Mouse (Mus musculus): Measurements from ENCODE around the gene Thpo. TPM values are rescaled to one million over a fixed set of nuclear protein-coding genes. Genes with fewer than 3 reads are reported as not detected.
A peak's percentile ranks its signal among the peaks of the same experiment; 100 is the strongest.

Thpo gene
- polyA plus RNA-seq, 1 experiment from 2014 or later = 0.54 TPM

- peak overlapping the region; percentile 83 for H3K9ac ChIP-seq (ENCODE audit: low read depth, low read length)
- H3K27ac ChIP-seq (replicated peaks; ENCODE audit: low read depth, low read length) = peak overlapping the region; percentile 83
- ATAC-seq (ENCODE audit: low read depth) (peak; percentile 42), DNase-seq (ENCODE audit: low spot score) (peak; percentile 54)
- peaks cover 6% of the 10 kb centered on the region; the same call in 1 of the 2 replicates for H3K36me3 ChIP-seq (ENCODE audit: control insufficient read depth, insufficient read depth, low read length)
- peaks cover 26% of the 10 kb centered on the region for H3K27me3 ChIP-seq (replicated peaks; ENCODE audit: control insufficient read depth, insufficient read depth, low read length)
- H3K9me3 ChIP-seq (ENCODE audit: control insufficient read depth, low read length) = no peaks in the 10 kb centered on the region
- peak overlapping the region; percentile 98 for H3K4me2 ChIP-seq (ENCODE audit: low read depth, low read length)
- peaks cover 7% of the 10 kb centered on the region; the same call in 1 of the 2 replicates for H3K4me1 ChIP-seq (ENCODE audit: control insufficient read depth, insufficient read depth, low read length)
- WGBS = under 1% methylated on average over 21 of the region's 30 CpGs
- peak overlapping the region; percentile 74 for H3K4me3 ChIP-seq (ENCODE audit: low read depth, low read length)
Observed at GRCm38 (mm10) chr16:20732251-20732924, 1.9 kb downstream of the Thpo start.

GRCm38 (mm10) chr16:20731688-20732087, 2.6 kb downstream of the Thpo start:
- Histone ChIP-seq H3K4me1 (ENCODE audit: control insufficient read depth, insufficient read depth, low read length) (peaks cover 7% of the 10 kb centered on the region; the same call in 1 of the 2 replicates), H3K27ac (replicated peaks; ENCODE audit: low read depth, low read length) (peak overlapping the region; percentile 83; the same call in 1 of the 2 replicates), H3K27me3 (replicated peaks; ENCODE audit: control insufficient read depth, insufficient read depth, low read length) (peaks cover 26% of the 10 kb centered on the region), H3K4me2 (ENCODE audit: low read depth, low read length) (peak overlapping the region; percentile 98; the same call in 1 of the 2 replicates), H3K4me3 (ENCODE audit: low read depth, low read length) (no peak overlapping the region), H3K9me3 (ENCODE audit: control insufficient read depth, low read length) (no peaks in the 10 kb centered on the region), H3K36me3 (ENCODE audit: control insufficient read depth, insufficient read depth, low read length) (no peaks in the 10 kb centered on the region), H3K9ac (ENCODE audit: low read depth, low read length) (no peak overlapping the region)
- ATAC-seq (ENCODE audit: low read depth) (no peak), DNase-seq (ENCODE audit: low spot score) (no peak)
- 67% methylated on average over 5 of the region's 5 CpGs for WGBS

- Histone ChIP-seq H3K36me3 (ENCODE audit: control insufficient read depth, insufficient read depth, low read length) (no peaks in the 10 kb centered on the region), H3K4me2 (ENCODE audit: low read depth, low read length) (no peak overlapping the region), H3K9ac (ENCODE audit: low read depth, low read length) (no peak overlapping the region), H3K9me3 (ENCODE audit: control insufficient read depth, low read length) (no peaks in the 10 kb centered on the region), H3K4me3 (ENCODE audit: low read depth, low read length) (no peak overlapping the region), H3K27ac (replicated peaks; ENCODE audit: low read depth, low read length) (no peak overlapping the region), H3K27me3 (replicated peaks; ENCODE audit: control insufficient read depth, insufficient read depth, low read length) (peaks cover 21% of the 10 kb centered on the region), H3K4me1 (ENCODE audit: control insufficient read depth, insufficient read depth, low read length) (peaks cover 7% of the 10 kb centered on the region; the same call in 1 of the 2 replicates)
- DNase-seq (ENCODE audit: low spot score) = no peak
- no peak for ATAC-seq (ENCODE audit: low read depth)
- WGBS = 30% methylated on average over 5 of the region's 5 CpGs
Observed at GRCm38 (mm10) chr16:20730293-20730711, 4.0 kb downstream of the Thpo start.

DNA sequence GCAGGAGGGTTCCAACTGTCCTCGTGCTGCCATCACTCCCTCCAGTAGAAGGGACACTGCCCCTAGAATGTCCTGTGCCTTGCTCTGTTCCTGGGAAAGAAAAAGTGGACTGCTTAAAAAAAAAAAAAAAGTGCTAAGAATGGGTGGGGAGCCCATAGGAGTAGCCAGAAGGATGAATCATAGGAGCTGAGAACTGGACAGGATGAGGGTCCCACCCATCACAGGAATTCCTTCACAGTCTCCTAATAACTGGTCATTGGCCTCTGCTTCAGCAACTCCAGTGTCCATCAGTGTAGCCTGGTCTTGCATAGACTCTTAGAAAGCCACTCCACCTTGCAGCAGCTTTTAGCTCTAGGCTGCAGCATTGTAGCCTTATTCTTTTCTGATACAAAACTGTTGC, 7.9 kb downstream of the Thpo start:
- H3K9me3 ChIP-seq (ENCODE audit: control insufficient read depth, low read length) = no peaks in the 10 kb centered on the region
- H3K27me3 ChIP-seq (replicated peaks; ENCODE audit: control insufficient read depth, insufficient read depth, low read length) = no peaks in the 10 kb centered on the region
- DNase-seq (ENCODE audit: low spot score) (no peak), ATAC-seq (ENCODE audit: low read depth) (no peak)
- H3K27ac ChIP-seq (replicated peaks; ENCODE audit: low read depth, low read length) = no peak overlapping the region
- H3K4me3 ChIP-seq (ENCODE audit: low read depth, low read length) = no peak overlapping the region
- H3K4me2 ChIP-seq (ENCODE audit: low read depth, low read length) = no peak overlapping the region
- H3K36me3 ChIP-seq (ENCODE audit: control insufficient read depth, insufficient read depth, low read length) = peaks cover 9% of the 10 kb centered on the region; the same call in 1 of the 2 replicates
- H3K9ac ChIP-seq (ENCODE audit: low read depth, low read length) = no peak overlapping the region
- 76% methylated on average over 1 of the region's 1 CpGs for WGBS
- no peaks in the 10 kb centered on the region for H3K4me1 ChIP-seq (ENCODE audit: control insufficient read depth, insufficient read depth, low read length)

DNA sequence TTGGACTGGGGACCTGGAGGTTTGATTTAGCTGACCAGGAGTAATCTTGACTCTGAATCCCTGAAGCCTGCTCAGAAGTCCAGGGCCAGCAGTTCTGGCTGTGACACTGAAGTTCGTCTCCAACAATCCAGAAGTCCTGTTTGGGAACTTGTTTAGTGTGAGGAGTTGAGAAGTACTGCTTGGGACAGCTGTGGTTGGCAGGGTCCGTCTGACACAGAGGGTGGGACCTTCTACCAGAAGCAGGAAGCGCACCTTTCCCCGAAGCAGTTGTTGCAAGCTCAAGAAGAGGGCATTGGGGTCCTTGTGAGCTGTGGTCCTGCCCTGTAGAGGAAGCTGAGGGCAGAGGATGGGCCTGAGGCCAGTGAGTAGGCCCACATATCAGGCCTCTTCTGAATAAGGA, 8.6 kb downstream of the Thpo start:
- no peak for DNase-seq (ENCODE audit: low spot score)
- H3K9ac ChIP-seq (ENCODE audit: low read depth, low read length) = no peak overlapping the region
- H3K36me3 ChIP-seq (ENCODE audit: control insufficient read depth, insufficient read depth, low read length) = peaks cover 11% of the 10 kb centered on the region; the same call in 1 of the 2 replicates
- no peaks in the 10 kb centered on the region for H3K4me1 ChIP-seq (ENCODE audit: control insufficient read depth, insufficient read depth, low read length)
- no peaks in the 10 kb centered on the region for H3K27me3 ChIP-seq (replicated peaks; ENCODE audit: control insufficient read depth, insufficient read depth, low read length)
- H3K4me3 ChIP-seq (ENCODE audit: low read depth, low read length) = no peak overlapping the region
- H3K4me2 ChIP-seq (ENCODE audit: low read depth, low read length) = no peak overlapping the region
- no peak overlapping the region for H3K27ac ChIP-seq (replicated peaks; ENCODE audit: low read depth, low read length)
- ATAC-seq (ENCODE audit: low read depth) = no peak
- H3K9me3 ChIP-seq (ENCODE audit: control insufficient read depth, low read length) = no peaks in the 10 kb centered on the region
- 90% methylated on average over 4 of the region's 4 CpGs for WGBS

GRCm38 (mm10) chr16:20725321-20725720, 9.0 kb downstream of the Thpo start:
- Histone ChIP-seq H3K36me3 (ENCODE audit: control insufficient read depth, insufficient read depth, low read length) (peaks cover 15% of the 10 kb centered on the region), H3K4me2 (ENCODE audit: low read depth, low read length) (no peak overlapping the region), H3K9me3 (ENCODE audit: control insufficient read depth, low read length) (no peaks in the 10 kb centered on the region), H3K4me3 (ENCODE audit: low read depth, low read length) (no peak overlapping the region), H3K27ac (replicated peaks; ENCODE audit: low read depth, low read length) (no peak overlapping the region), H3K4me1 (ENCODE audit: control insufficient read depth, insufficient read depth, low read length) (no peaks in the 10 kb centered on the region), H3K27me3 (replicated peaks; ENCODE audit: control insufficient read depth, insufficient read depth, low read length) (no peaks in the 10 kb centered on the region), H3K9ac (ENCODE audit: low read depth, low read length) (no peak overlapping the region)
- DNase-seq (ENCODE audit: low spot score) (no peak), ATAC-seq (ENCODE audit: low read depth) (no peak)
- 66% methylated on average over 5 of the region's 7 CpGs for WGBS

DNA sequence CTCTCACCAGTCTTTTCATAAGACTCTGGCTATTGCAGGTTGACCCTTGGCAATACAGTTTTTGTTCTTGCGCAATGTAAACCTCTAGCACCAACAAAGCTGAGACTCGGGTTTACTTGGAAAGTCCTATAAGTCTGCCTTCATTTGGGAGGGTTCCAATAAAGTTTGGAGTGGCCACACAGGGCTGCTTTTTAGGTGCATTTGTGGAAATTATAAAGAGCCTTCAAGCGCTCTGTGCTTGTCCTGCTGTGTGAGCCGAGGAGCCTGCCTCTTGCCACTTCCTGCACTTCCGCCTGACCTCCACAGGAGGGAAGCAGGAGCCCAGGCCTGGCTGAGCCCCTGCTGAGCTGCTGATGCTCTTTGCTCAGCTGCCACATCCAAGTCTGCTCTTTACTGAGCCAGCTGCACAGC, 10.0 kb downstream of the Thpo start:
- ATAC-seq (ENCODE audit: low read depth) (peak; percentile 86), DNase-seq (ENCODE audit: low spot score) (peak; percentile 78)
- Histone ChIP-seq H3K4me3 (ENCODE audit: low read depth, low read length) (no peak overlapping the region), H3K4me1 (ENCODE audit: control insufficient read depth, insufficient read depth, low read length) (no peaks in the 10 kb centered on the region), H3K9me3 (ENCODE audit: control insufficient read depth, low read length) (no peaks in the 10 kb centered on the region), H3K27me3 (replicated peaks; ENCODE audit: control insufficient read depth, insufficient read depth, low read length) (no peaks in the 10 kb centered on the region), H3K4me2 (ENCODE audit: low read depth, low read length) (no peak overlapping the region), H3K9ac (ENCODE audit: low read depth, low read length) (no peak overlapping the region), H3K36me3 (ENCODE audit: control insufficient read depth, insufficient read depth, low read length) (peaks cover 23% of the 10 kb centered on the region), H3K27ac (replicated peaks; ENCODE audit: low read depth, low read length) (no peak overlapping the region)
- WGBS = 28% methylated on average over 5 of the region's 5 CpGs

DNA sequence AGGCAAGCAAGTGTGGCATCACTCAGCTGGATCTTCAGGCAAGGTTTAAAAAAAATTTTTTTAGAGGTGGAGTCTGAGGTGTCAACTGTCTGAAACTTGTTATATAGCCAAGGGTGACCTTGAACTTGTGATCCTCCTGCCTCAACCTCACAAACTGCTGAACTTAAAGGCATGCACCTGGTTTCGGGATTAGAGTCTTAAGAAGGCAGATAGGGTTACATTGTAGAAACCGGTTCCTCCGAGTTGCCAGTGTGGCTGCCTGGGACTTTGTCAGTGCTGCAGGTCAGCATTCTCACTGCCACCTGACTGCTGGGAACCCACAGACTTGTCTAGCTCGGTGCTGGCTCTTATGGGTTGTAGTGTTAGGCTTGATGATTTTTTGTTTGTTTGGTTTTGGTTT, 11.1 kb downstream of the Thpo start:
- H3K27ac ChIP-seq (replicated peaks; ENCODE audit: low read depth, low read length) = no peak overlapping the region
- no peak overlapping the region for H3K4me3 ChIP-seq (ENCODE audit: low read depth, low read length)
- H3K36me3 ChIP-seq (ENCODE audit: control insufficient read depth, insufficient read depth, low read length) = peaks cover 23% of the 10 kb centered on the region
- WGBS = 29% methylated on average over 4 of the region's 4 CpGs
- no peaks in the 10 kb centered on the region for H3K9me3 ChIP-seq (ENCODE audit: control insufficient read depth, low read length)
- DNase-seq (ENCODE audit: low spot score) (peak; percentile 52), ATAC-seq (ENCODE audit: low read depth) (peak; percentile 44; the same call in 1 of the 2 replicates)
- 0 out of 2 replicates have a peak, but pooled peaks cover 3% of the 10 kb centered on the region for H3K4me1 ChIP-seq (ENCODE audit: control insufficient read depth, insufficient read depth, low read length)
- H3K9ac ChIP-seq (ENCODE audit: low read depth, low read length) = no peak overlapping the region
- H3K27me3 ChIP-seq (replicated peaks; ENCODE audit: control insufficient read depth, insufficient read depth, low read length) = no peaks in the 10 kb centered on the region
- H3K4me2 ChIP-seq (ENCODE audit: low read depth, low read length) = no peak overlapping the region

- ATAC-seq (ENCODE audit: low read depth) (no peak), DNase-seq (ENCODE audit: low spot score) (no peak)
- Histone ChIP-seq H3K27me3 (replicated peaks; ENCODE audit: control insufficient read depth, insufficient read depth, low read length) (no peaks in the 10 kb centered on the region), H3K4me2 (ENCODE audit: low read depth, low read length) (no peak overlapping the region), H3K9me3 (ENCODE audit: control insufficient read depth, low read length) (no peaks in the 10 kb centered on the region), H3K4me3 (ENCODE audit: low read depth, low read length) (no peak overlapping the region), H3K9ac (ENCODE audit: low read depth, low read length) (no peak overlapping the region), H3K4me1 (ENCODE audit: control insufficient read depth, insufficient read depth, low read length) (0 out of 2 replicates have a peak, but pooled peaks cover 3% of the 10 kb centered on the region), H3K36me3 (ENCODE audit: control insufficient read depth, insufficient read depth, low read length) (peaks cover 23% of the 10 kb centered on the region), H3K27ac (replicated peaks; ENCODE audit: low read depth, low read length) (no peak overlapping the region)
- WGBS = 61% methylated on average over 4 of the region's 4 CpGs
Observed at GRCm38 (mm10) chr16:20722736-20723135, 11.6 kb downstream of the Thpo start.

Measured in embryonic facial prominence, embryonic 14.5 days (tissue).